Mouse (Mus musculus): ENCODE results near the gene Drap1. TPM values are rescaled to one million over a fixed set of nuclear protein-coding genes. Genes with fewer than 3 reads are reported as not detected.
A peak's percentile ranks its signal among the peaks of the same experiment; 100 is the strongest.

The Drap1 gene
- 301 and 318 TPM in 2 replicates for polyA plus RNA-seq (2015; fragmentation: Nextera tagmentation; extraction: Ambion mirVana)

DNA sequence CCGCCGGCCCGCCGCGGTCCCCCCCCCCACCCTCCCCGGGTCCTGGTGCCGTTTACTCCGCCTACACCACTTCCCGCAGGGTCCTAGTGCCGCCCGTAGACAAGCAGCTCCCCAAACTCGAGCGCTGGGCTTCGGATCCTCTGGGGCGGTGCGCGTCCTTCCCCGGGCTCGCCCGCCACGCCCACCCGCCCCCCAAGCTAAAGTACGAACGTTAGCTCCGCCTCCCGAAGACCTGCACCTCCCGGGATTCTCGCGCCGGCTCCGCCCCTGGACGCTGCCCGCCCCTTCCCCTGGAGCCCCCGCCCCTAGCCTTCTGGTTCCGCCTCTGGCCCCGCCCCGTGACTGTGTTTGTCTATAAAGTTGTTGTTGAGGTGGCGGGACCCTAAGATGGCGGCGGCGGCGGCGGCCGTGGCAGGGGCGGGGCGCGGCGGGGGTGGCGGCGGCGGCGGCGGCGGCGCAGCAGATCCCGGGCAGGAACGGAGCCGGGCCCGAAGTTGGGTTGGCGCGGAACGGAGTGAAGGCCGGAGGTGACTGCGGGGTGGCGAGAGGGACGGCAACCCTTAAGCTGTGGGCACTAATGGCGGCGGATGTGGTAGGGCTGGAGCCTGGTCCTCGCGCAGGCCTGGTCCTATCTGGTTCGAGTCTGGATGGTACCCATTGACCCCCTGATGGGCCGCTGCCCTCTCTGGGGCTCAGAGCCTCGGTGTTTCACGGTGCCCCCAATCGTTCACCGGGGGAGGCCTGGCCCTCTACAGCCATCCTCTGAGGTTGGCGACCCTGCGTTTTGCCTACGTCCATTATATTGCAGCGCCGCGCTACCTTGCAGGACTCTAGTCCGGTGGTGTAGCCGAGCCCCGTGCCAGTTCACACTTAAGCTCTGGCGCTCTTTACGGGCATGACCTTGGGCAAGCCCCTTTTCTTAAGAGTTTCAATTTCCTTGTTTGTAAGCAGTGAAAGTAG, at the start of gene Drap1, which contains the start of gene AI837181:
Drap1 (minus strand) TSS at position 198 of the 960 bp plus-strand sequence.
AI837181 (plus strand) TSS at position 363 of the 960 bp plus-strand sequence.
- peak within 1 kb of the TSS; percentile 92 for H3K9ac ChIP-seq (ENCODE audit: low read depth, low read length)
- peak within 1 kb of the TSS; percentile 88 for H3K4me2 ChIP-seq (ENCODE audit: low read length)
- H3K36me3 ChIP-seq (ENCODE audit: control insufficient read depth, insufficient read depth, low read length), result peaks cover 10% of the 10 kb centered on the region
- peak within 1 kb of the TSS; percentile 76 for H3K4me3 ChIP-seq (ENCODE audit: low read length)
- ATAC-seq, result peak; percentile 94
- peaks cover 35% of the 10 kb centered on the region for H3K4me1 ChIP-seq (ENCODE audit: control insufficient read depth, insufficient read depth, low read depth, low read length)
- under 1% methylated on average over 78 of the region's 87 CpGs for WGBS
- no peaks in the 10 kb centered on the region for H3K9me3 ChIP-seq (ENCODE audit: control insufficient read depth, low read length)
- peak within 1 kb of the TSS; percentile 92 for H3K27ac ChIP-seq (ENCODE audit: low read depth, low read length)
- no peaks in the 10 kb centered on the region for H3K27me3 ChIP-seq (replicated peaks; ENCODE audit: control insufficient read depth, insufficient read depth, low read length)

DNA sequence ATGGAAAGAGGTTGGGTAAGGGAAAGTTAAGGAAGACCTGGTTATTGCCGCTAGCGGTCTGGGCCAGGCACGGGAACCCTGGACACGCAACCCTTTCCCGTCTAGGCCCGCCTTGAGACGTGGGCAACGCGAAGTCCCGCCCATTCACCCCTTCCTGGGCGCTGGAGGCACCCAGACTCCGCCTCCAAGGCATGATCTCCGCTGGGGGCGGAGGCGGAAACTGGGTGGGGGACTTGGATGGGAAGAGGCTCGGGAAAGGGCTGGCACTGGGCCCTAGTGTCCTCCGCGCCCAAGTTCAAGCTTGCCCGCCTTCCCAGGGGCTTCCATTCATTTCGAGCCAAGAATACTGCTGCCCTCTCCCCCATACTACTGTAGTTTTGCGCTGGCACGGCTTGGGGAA, 48.9 kb upstream of the Drap1 start, which contains the start of gene Efemp2:
Efemp2 (plus strand) TSS at position 235 of the 400 bp plus-strand sequence.
- WGBS, result 4% methylated on average over 22 of the region's 22 CpGs
- Histone ChIP-seq H3K9ac (ENCODE audit: low read depth, low read length) (peak within 1 kb of the TSS; percentile 85), H3K36me3 (ENCODE audit: control insufficient read depth, insufficient read depth, low read length) (no peaks in the 10 kb centered on the region), H3K4me1 (ENCODE audit: control insufficient read depth, insufficient read depth, low read depth, low read length) (peaks cover 20% of the 10 kb centered on the region), H3K9me3 (ENCODE audit: control insufficient read depth, low read length) (no peaks in the 10 kb centered on the region), H3K27me3 (replicated peaks; ENCODE audit: control insufficient read depth, insufficient read depth, low read length) (no peaks in the 10 kb centered on the region), H3K4me2 (ENCODE audit: low read length) (peak within 1 kb of the TSS; percentile 99), H3K4me3 (ENCODE audit: low read length) (peak within 1 kb of the TSS; percentile 67), H3K27ac (ENCODE audit: low read depth, low read length) (peak within 1 kb of the TSS; percentile 72)
- peak; percentile 73 for ATAC-seq

DNA sequence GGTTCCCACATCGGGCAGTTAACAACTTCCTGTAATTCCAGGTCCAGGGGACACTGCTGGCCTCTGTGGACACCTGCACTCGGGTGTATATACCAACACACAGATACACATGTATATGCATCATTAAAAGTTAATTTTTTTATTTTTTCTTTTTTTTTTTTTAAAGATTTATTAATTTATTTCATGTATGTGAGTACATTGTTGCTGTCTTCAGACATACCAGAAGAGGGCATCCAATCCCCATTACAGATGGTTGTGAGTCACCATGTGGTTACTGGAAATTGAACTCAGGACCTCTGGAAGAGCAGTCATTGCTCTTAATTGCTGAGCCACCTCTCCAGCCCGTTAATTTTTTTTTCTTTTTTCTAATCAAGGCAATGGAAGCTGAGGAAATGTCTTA, 48.1 kb upstream of the Drap1 start:
- peaks cover 20% of the 10 kb centered on the region for H3K4me1 ChIP-seq (ENCODE audit: control insufficient read depth, insufficient read depth, low read depth, low read length)
- no peaks in the 10 kb centered on the region for H3K9me3 ChIP-seq (ENCODE audit: control insufficient read depth, low read length)
- H3K9ac ChIP-seq (ENCODE audit: low read depth, low read length), result no peak overlapping the region
- no peak overlapping the region for H3K27ac ChIP-seq (ENCODE audit: low read depth, low read length)
- H3K4me2 ChIP-seq (ENCODE audit: low read length), result no peak overlapping the region
- 81% methylated on average over 3 of the region's 3 CpGs for whole genome bisulfite sequencing
- no peaks in the 10 kb centered on the region for H3K36me3 ChIP-seq (ENCODE audit: control insufficient read depth, insufficient read depth, low read length)
- H3K4me3 ChIP-seq (ENCODE audit: low read length), result no peak overlapping the region
- no peaks in the 10 kb centered on the region for H3K27me3 ChIP-seq (replicated peaks; ENCODE audit: control insufficient read depth, insufficient read depth, low read length)
- no peak for ATAC-seq

DNA sequence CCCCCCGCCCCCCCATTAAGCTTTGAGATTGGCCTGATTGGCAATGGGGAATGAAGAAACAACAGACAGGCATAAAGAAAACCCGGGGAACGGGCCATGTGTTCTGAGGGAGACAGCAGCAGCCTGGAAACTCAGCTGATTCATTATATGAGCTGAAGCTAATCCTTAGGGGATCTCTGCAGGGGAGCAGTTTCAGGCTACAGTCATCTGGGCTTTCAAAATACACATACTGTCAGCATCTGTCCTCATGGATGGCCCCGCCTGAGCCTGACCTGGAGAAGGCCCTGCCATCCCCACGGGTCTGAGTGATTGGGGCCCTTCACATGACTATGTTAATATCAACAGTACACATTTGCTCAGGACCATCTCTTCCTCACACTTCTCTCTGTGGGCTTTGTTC, 47.1 kb upstream of the Drap1 start:
- Histone ChIP-seq H3K9ac (ENCODE audit: low read depth, low read length) (no peak overlapping the region), H3K27ac (ENCODE audit: low read depth, low read length) (no peak overlapping the region), H3K27me3 (replicated peaks; ENCODE audit: control insufficient read depth, insufficient read depth, low read length) (no peaks in the 10 kb centered on the region), H3K4me1 (ENCODE audit: control insufficient read depth, insufficient read depth, low read depth, low read length) (peaks cover 20% of the 10 kb centered on the region), H3K4me3 (ENCODE audit: low read length) (no peak overlapping the region), H3K36me3 (ENCODE audit: control insufficient read depth, insufficient read depth, low read length) (peaks cover 7% of the 10 kb centered on the region; the same call in 1 of the 2 replicates), H3K9me3 (ENCODE audit: control insufficient read depth, low read length) (no peaks in the 10 kb centered on the region), H3K4me2 (ENCODE audit: low read length) (no peak overlapping the region)
- no peak for ATAC-seq
- WGBS, result 35% methylated on average over 5 of the region's 5 CpGs

DNA sequence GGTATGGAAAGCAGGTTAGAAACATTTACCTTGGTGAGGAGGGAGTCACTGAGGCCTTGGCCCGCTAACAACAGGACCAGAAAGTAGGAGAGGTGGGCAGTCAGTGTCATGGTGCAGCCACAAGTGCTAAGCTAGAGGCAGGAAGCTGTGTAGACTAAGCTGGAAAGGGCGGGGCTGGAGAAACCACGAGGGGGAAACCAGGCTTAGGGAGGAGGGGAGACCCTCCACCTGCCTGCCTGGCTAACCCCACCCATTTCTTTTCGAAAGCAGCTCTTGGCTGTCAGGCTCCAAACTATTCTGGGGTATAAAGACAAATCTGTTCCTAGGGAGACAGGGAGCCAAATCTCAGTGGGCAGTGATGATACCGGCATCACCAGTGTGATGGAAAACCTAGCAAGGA, 43.6 kb upstream of the Drap1 start, which contains the start of gene Ctsw:
Ctsw (minus strand) TSS at position 134 of the 400 bp plus-strand sequence.
- Histone ChIP-seq H3K27ac (ENCODE audit: low read depth, low read length) (no peak within 1 kb of the TSS), H3K9me3 (ENCODE audit: control insufficient read depth, low read length) (no peaks in the 10 kb centered on the region), H3K9ac (ENCODE audit: low read depth, low read length) (no peak within 1 kb of the TSS), H3K27me3 (replicated peaks; ENCODE audit: control insufficient read depth, insufficient read depth, low read length) (no peaks in the 10 kb centered on the region), H3K36me3 (ENCODE audit: control insufficient read depth, insufficient read depth, low read length) (peaks cover 28% of the 10 kb centered on the region), H3K4me1 (ENCODE audit: control insufficient read depth, insufficient read depth, low read depth, low read length) (peaks cover 7% of the 10 kb centered on the region), H3K4me2 (ENCODE audit: low read length) (no peak within 1 kb of the TSS), H3K4me3 (ENCODE audit: low read length) (no peak within 1 kb of the TSS)
- 63% methylated on average over 5 of the region's 5 CpGs for WGBS
- ATAC-seq, result no peak

DNA sequence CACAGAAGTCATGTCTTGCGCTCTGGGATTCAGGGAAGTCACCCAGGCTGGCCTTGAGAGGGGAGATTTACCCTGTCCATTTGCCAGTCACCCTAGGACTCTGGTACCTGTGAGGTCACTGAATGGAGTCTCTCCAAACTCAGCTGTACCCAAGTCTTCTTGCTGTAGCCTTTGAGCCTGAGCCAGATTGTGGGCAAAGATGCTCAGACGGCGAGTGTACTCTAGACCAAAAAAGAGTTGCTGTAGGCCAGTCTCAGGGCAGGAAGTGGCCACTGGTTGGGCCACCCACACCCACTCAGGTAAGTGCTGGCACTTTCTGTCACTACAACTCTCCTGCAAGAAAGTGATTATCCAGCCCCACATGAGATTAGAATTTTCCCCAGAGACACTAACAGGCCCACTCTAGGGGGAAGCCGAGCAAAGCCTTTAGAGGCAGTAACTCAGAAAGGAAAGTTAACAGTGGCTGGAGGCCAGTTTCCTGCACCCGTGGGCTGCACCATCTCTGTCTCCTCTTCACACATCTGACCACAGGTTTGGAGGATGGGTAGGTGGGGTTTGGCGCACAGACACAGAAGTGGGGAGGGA, 42.2 kb upstream of the Drap1 start:
- H3K36me3 ChIP-seq (ENCODE audit: control insufficient read depth, insufficient read depth, low read length), result peaks cover 29% of the 10 kb centered on the region
- WGBS, result 93% methylated on average over 6 of the region's 6 CpGs

DNA sequence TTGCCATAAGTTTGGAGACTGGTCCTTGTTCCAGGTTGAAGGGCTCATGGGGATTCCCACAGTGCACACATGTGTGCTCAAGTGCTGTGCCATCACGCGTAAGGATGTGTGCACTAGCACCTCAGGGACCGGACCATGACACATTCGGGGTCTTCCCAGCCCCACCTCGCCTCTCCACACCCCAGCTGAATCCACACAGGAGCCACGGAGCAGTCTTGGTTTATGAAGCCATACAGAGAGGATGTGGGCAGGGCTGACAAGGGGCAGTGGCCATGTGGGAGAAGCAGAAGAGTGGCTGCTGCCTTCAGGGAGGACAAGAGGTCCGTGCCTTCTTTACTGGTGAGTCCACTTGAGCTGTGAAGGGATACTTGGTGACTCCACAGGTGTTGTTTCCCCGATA, 40.3 kb upstream of the Drap1 start:
- 94% methylated on average over 8 of the region's 8 CpGs for WGBS
- ATAC-seq, result no peak
- Histone ChIP-seq H3K9ac (ENCODE audit: low read depth, low read length) (no peak overlapping the region), H3K27ac (ENCODE audit: low read depth, low read length) (no peak overlapping the region; the same call in 1 of the 2 replicates), H3K4me2 (ENCODE audit: low read length) (no peak overlapping the region), H3K36me3 (ENCODE audit: control insufficient read depth, insufficient read depth, low read length) (peaks cover 32% of the 10 kb centered on the region), H3K4me3 (ENCODE audit: low read length) (no peak overlapping the region), H3K4me1 (ENCODE audit: control insufficient read depth, insufficient read depth, low read depth, low read length) (peaks cover 19% of the 10 kb centered on the region), H3K9me3 (ENCODE audit: control insufficient read depth, low read length) (no peaks in the 10 kb centered on the region), H3K27me3 (replicated peaks; ENCODE audit: control insufficient read depth, insufficient read depth, low read length) (no peaks in the 10 kb centered on the region)

More for the DNA sequence above, 42.2 kb upstream of the Drap1 start:
- H3K4me1 ChIP-seq (ENCODE audit: control insufficient read depth, insufficient read depth, low read depth, low read length), result peaks cover 7% of the 10 kb centered on the region
- no peak overlapping the region for H3K4me2 ChIP-seq (ENCODE audit: low read length)
- H3K9ac ChIP-seq (ENCODE audit: low read depth, low read length), result no peak overlapping the region
- H3K9me3 ChIP-seq (ENCODE audit: control insufficient read depth, low read length), result no peaks in the 10 kb centered on the region
- ATAC-seq, result no peak
- no peak overlapping the region for H3K27ac ChIP-seq (ENCODE audit: low read depth, low read length)
- no peak overlapping the region for H3K4me3 ChIP-seq (ENCODE audit: low read length)
- no peaks in the 10 kb centered on the region for H3K27me3 ChIP-seq (replicated peaks; ENCODE audit: control insufficient read depth, insufficient read depth, low read length)

DNA sequence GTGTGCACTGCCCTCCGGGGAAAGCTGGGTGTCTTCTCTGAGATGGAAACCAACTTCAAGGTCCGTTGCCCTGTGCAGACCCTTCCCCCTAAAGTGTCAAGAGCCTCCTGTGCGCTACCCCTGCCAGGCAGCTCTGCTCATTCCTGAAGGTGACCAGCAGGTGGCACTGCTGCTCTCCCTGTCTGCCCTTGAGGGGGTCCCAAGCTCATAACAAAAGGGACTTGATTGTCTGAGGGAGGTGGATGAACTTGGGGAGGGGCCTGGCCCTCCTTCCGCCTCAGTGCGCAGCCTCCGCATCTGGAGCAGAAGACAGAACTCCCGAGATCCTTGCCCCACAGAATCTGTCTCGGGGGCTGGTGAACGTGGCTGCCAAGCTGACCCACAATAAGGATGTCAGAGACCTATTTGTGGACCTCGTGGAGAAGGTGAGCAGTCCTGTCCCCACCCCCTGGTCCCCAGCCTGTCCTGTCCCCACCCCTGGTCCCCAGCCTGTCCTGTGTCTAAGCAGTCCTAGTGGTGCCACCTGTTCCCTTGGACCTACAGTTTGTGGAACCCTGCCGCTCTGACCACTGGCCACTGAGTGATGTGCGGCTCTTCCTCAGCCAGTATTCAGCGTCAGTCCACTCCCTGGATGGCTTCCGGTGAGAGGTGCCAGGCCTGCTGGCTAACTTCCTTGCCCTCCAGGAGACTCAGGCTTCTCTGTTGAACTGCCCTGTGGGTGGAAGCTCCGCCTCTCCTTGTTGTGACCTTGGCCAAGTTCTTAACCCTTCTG, 39.2 kb upstream of the Drap1 start:
- ATAC-seq, result peak; percentile 57; the same call in 1 of the 2 replicates

More for the DNA sequence above, 39.2 kb upstream of the Drap1 start:
- Histone ChIP-seq H3K27ac (ENCODE audit: low read depth, low read length) (peak overlapping the region; percentile 69), H3K36me3 (ENCODE audit: control insufficient read depth, insufficient read depth, low read length) (peaks cover 32% of the 10 kb centered on the region), H3K4me2 (ENCODE audit: low read length) (peak overlapping the region; percentile 50), H3K4me1 (ENCODE audit: control insufficient read depth, insufficient read depth, low read depth, low read length) (peaks cover 22% of the 10 kb centered on the region), H3K9ac (ENCODE audit: low read depth, low read length) (peak overlapping the region; percentile 43), H3K4me3 (ENCODE audit: low read length) (peak overlapping the region; percentile 28), H3K9me3 (ENCODE audit: control insufficient read depth, low read length) (no peaks in the 10 kb centered on the region), H3K27me3 (replicated peaks; ENCODE audit: control insufficient read depth, insufficient read depth, low read length) (no peaks in the 10 kb centered on the region)
- 36% methylated on average over 14 of the region's 15 CpGs for WGBS
